Mouse (Mus musculus) limb, embryonic 11.5 days (tissue): Measurements from ENCODE around the gene Enox1. TPM values are rescaled to one million over a fixed set of nuclear protein-coding genes. Genes with fewer than 3 reads are reported as not detected.

ENCODE experiments used
- ATAC-seq: fragments of 200-750 bp; cut with Nextera tagmentation; 2 replicates; pipeline ENCODE4 v1.8.0; 2017; ENCODE audit warnings: low read depth; ENCODE audit not compliant: insufficient number of reproducible peaks, low FRiP score, low TSS enrichment
- DNase-seq: peaks from one replicate; pipeline ENCODE4 v3.0.0-alpha.2; 2015; ENCODE audit warnings: low spot score
- H3K27ac ChIP-seq: fragments of 300-500 bp; sonication (generic); replicated peaks from 2 replicates; pipeline ENCODE4 v1.5.1; 2014; ENCODE audit warnings: low read depth, mild to moderate bottlenecking, low read length
- H3K27me3 ChIP-seq: fragments of 300-500 bp; sonication (generic); 2 replicates; pipeline ENCODE4 v1.6.1; 2014; ENCODE audit warnings: mild to moderate bottlenecking, low read length, mixed read lengths; ENCODE audit not compliant: control insufficient read depth, insufficient read depth
- H3K36me3 ChIP-seq: fragments of 300-500 bp; sonication (generic); 2 replicates; pipeline ENCODE4 v1.6.1; 2014; ENCODE audit warnings: mild to moderate bottlenecking, low read length, moderate library complexity, mixed read lengths; ENCODE audit not compliant: control insufficient read depth, insufficient read depth
- H3K4me1 ChIP-seq: fragments of 300-500 bp; sonication (generic); 2 replicates; pipeline ENCODE4 v1.6.1; 2014; ENCODE audit warnings: low read length, mixed read lengths; ENCODE audit not compliant: control insufficient read depth, insufficient read depth
- H3K4me2 ChIP-seq: fragments of 300-500 bp; sonication (generic); 2 replicates; pipeline ENCODE4 v1.6.1; 2014; ENCODE audit warnings: low read depth, mild to moderate bottlenecking, moderate library complexity; ENCODE audit not compliant: severe bottlenecking
- H3K4me3 ChIP-seq: fragments of 300-500 bp; sonication (generic); 2 replicates; pipeline ENCODE4 v1.5.1; 2014; ENCODE audit warnings: low read depth, low read length
- H3K9ac ChIP-seq: fragments of 300-500 bp; sonication (generic); 2 replicates; pipeline ENCODE4 v1.6.1; 2014; ENCODE audit warnings: mild to moderate bottlenecking, low read length
- H3K9me3 ChIP-seq: fragments of 300-500 bp; sonication (generic); 2 replicates; pipeline ENCODE4 v1.6.1; 2016; ENCODE audit warnings: low read length; ENCODE audit not compliant: control insufficient read depth
- WGBS: fragments of 180-500 bp; shearing (Covaris S2); extraction: QIAGEN DNeasy Blood & Tissue Kit; methylation state at CpG from one replicate; pipeline ENCODE4 v1.1.7; 2014; 5-methylcytosine and 5-hydroxymethylcytosine counted together
- polyA plus RNA-seq: library from polyadenylated mRNA; unstranded; fragments of >200 nt; fragmentation: Nextera tagmentation; extraction: Ambion mirVana; gene quantifications from 2 replicates; pipeline ENCODE4 v1.2.1, GENCODE M21; 2014

The Enox1 gene
- polyA plus RNA-seq, 1 experiment from 2014 or later: 5.6 TPM

DNA sequence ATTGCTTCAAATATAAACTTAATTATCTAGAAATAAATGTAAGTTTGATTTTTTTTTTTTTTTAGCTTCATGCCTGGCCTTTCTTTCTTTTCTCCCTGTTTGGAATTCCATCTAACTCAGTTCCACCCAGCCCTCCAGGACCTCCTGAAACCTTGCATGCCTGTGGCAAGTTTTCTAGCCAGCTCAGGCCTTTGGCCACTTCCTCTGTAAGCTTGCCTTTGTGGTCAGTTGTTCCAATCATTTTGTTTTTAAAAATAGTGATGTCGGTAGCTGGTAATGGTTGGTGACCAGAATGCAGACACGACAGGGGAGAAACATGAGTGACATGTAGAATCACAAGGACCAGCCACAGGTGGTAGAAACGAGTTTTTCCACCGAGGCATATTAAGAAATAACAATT is 307.4 kb downstream of the Enox1 start:
- DNase-seq (no peak), ATAC-seq (no peak)
- no peaks in the 10 kb centered on the region for H3K36me3 ChIP-seq
- no peak overlapping the region for H3K27ac ChIP-seq
- no peak overlapping the region for H3K4me2 ChIP-seq
- H3K27me3 ChIP-seq: no peaks in the 10 kb centered on the region
- H3K4me3 ChIP-seq: no peak overlapping the region
- no peaks in the 10 kb centered on the region for H3K4me1 ChIP-seq
- 90% methylated on average over 4 of the region's 4 CpGs for WGBS
- no peaks in the 10 kb centered on the region for H3K9me3 ChIP-seq
- H3K9ac ChIP-seq: no peak overlapping the region

GRCm38 (mm10) chr14:77464782-77465181 is 308.2 kb downstream of the Enox1 start:
- 87% methylated on average over 4 of the region's 4 CpGs for WGBS
- no peak for DNase-seq
- no peak for ATAC-seq
- no peaks in the 10 kb centered on the region for H3K27me3 ChIP-seq
- H3K9me3 ChIP-seq: no peaks in the 10 kb centered on the region
- H3K9ac ChIP-seq: no peak overlapping the region
- H3K27ac ChIP-seq: no peak overlapping the region
- H3K4me3 ChIP-seq: no peak overlapping the region
- no peaks in the 10 kb centered on the region for H3K4me1 ChIP-seq
- no peaks in the 10 kb centered on the region for H3K36me3 ChIP-seq
- H3K4me2 ChIP-seq: no peak overlapping the region

DNA sequence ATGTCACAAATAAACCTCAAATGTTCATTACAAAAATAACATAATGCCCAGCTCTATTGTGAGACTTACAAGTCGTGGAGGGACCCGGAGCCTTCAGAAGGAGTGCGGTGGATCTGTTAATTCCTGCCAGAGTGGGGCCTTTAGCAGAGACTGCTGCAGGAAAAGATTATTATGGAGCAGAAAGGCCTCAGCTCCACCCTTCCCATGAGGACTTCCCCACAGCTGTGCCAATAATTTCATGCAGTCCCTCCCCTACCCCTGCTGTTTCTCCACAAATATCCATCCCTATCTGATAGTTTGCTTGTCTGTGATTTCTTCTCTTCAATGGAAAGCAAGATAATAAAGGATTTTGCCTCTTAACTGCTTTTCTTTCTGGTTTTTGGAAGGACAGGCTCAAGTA is 314.0 kb downstream of the Enox1 start:
- no peaks in the 10 kb centered on the region for H3K9me3 ChIP-seq
- no peaks in the 10 kb centered on the region for H3K27me3 ChIP-seq
- WGBS: 94% methylated on average over 3 of the region's 3 CpGs
- no peak overlapping the region for H3K9ac ChIP-seq
- no peak overlapping the region for H3K4me3 ChIP-seq
- DNase-seq (no peak), ATAC-seq (no peak)
- no peak overlapping the region for H3K4me2 ChIP-seq
- no peaks in the 10 kb centered on the region for H3K4me1 ChIP-seq
- no peak overlapping the region for H3K27ac ChIP-seq
- no peaks in the 10 kb centered on the region for H3K36me3 ChIP-seq

DNA sequence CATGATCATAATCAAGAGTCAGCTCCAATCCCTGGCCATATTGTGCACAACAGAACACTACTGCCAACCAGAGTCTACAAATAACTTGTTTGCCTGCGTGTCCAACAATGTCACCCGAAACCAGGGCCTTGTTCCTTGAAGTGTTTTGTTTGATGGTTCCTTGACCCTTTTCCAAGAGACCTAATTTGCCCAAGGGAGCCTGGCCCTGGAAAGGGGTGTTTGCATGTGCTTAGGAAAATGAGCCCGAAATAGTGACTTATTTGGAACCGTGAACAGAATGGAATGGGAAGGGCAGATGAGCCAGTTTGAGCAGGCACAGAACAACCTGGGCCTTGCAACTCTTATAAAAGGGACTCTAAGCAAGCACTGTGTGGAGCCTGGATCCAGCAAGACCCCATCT is 316.9 kb downstream of the Enox1 start:
- Histone ChIP-seq H3K27me3 (no peaks in the 10 kb centered on the region), H3K4me1 (no peaks in the 10 kb centered on the region), H3K4me2 (no peak overlapping the region), H3K9me3 (no peaks in the 10 kb centered on the region), H3K27ac (no peak overlapping the region), H3K4me3 (no peak overlapping the region), H3K9ac (no peak overlapping the region), H3K36me3 (no peaks in the 10 kb centered on the region)
- DNase-seq: no peak
- no peak for ATAC-seq
- WGBS: 80% methylated on average over 4 of the region's 4 CpGs

DNA sequence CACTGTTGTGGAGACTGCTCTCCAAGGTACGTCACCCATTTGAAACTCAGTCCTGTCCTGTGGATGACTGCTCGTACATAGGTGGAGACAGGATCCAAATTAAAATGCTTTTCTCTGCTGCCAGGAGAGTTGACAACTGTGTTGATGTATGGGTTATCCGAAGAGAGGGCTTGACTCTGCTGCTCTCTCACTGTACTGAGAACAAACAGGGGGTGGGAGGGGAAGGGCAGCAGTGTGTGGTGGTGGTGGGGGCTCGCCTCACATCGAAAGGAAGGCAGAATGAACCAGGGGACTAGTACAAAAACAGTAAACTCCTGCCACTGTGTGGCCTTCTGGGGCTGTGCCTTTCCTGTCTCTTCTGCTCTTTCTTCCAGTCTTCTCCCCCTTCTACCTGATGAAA is 317.5 kb downstream of the Enox1 start:
- H3K9ac ChIP-seq: no peak overlapping the region
- H3K4me3 ChIP-seq: no peak overlapping the region
- no peaks in the 10 kb centered on the region for H3K36me3 ChIP-seq
- no peak overlapping the region for H3K27ac ChIP-seq
- DNase-seq (no peak), ATAC-seq (no peak)
- H3K9me3 ChIP-seq: no peaks in the 10 kb centered on the region
- 51% methylated on average over 5 of the region's 5 CpGs for WGBS
- H3K4me2 ChIP-seq: no peak overlapping the region
- H3K27me3 ChIP-seq: no peaks in the 10 kb centered on the region
- no peaks in the 10 kb centered on the region for H3K4me1 ChIP-seq

DNA sequence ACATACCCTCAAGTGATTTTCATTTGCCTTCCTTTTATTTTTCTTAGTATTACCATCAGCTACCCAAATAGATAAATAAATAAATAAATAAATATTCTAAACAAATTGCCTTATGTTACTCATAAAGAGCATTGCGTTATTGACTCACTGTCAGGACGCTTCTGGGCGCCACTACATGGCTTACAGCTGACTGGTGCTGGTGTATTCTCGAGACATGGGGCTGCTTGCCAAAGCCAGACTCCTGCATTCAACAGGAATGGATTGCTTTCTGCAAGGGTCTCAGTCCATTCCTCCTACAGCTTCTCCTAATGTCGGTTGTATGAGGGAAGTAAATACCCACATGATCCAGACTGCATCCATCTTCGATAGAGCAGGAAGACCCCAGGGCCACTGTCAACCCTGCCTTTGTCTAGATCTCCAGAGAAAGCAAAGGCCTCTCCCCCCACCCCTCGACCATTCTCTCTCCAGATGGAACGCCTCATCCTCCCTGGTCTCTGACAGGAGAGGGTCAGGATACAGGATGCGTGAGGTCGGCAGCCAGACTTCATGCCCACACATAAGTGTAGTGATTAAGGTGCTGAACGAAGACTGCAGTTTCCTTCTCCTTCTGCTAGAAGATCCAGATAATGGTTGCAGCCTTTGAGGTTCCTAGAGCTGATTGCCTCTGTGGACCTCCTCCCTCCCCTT is 318.7 kb downstream of the Enox1 start:
- ATAC-seq: no peak
- DNase-seq: no peak
- H3K27ac ChIP-seq: no peak overlapping the region
- H3K4me1 ChIP-seq: no peaks in the 10 kb centered on the region
- no peaks in the 10 kb centered on the region for H3K27me3 ChIP-seq
- H3K4me3 ChIP-seq: no peak overlapping the region
- H3K9me3 ChIP-seq: no peaks in the 10 kb centered on the region
- H3K36me3 ChIP-seq: no peaks in the 10 kb centered on the region
- WGBS: 77% methylated on average over 11 of the region's 11 CpGs
- H3K9ac ChIP-seq: no peak overlapping the region
- no peak overlapping the region for H3K4me2 ChIP-seq

GRCm38 (mm10) chr14:77477704-77478103 is 321.1 kb downstream of the Enox1 start:
- no peak overlapping the region for H3K9ac ChIP-seq
- WGBS: 90% methylated on average over 4 of the region's 4 CpGs
- no peak for ATAC-seq
- no peak overlapping the region for H3K4me3 ChIP-seq
- no peaks in the 10 kb centered on the region for H3K27me3 ChIP-seq
- no peaks in the 10 kb centered on the region for H3K9me3 ChIP-seq
- H3K36me3 ChIP-seq: no peaks in the 10 kb centered on the region
- H3K27ac ChIP-seq: no peak overlapping the region
- no peaks in the 10 kb centered on the region for H3K4me1 ChIP-seq
- DNase-seq: no peak
- H3K4me2 ChIP-seq: no peak overlapping the region

GRCm38 (mm10) chr14:77478210-77478609 is 321.6 kb downstream of the Enox1 start:
- Histone ChIP-seq H3K4me1 (no peaks in the 10 kb centered on the region), H3K27me3 (no peaks in the 10 kb centered on the region), H3K36me3 (no peaks in the 10 kb centered on the region), H3K9me3 (no peaks in the 10 kb centered on the region), H3K9ac (no peak overlapping the region), H3K4me3 (no peak overlapping the region), H3K27ac (no peak overlapping the region), H3K4me2 (no peak overlapping the region)
- ATAC-seq (no peak), DNase-seq (no peak)
- 83% methylated on average over 7 of the region's 7 CpGs for WGBS

- ATAC-seq (no peak), DNase-seq (no peak)
- no peak overlapping the region for H3K4me3 ChIP-seq
- H3K4me1 ChIP-seq: no peaks in the 10 kb centered on the region
- H3K27ac ChIP-seq: no peak overlapping the region
- no peaks in the 10 kb centered on the region for H3K36me3 ChIP-seq
- H3K27me3 ChIP-seq: no peaks in the 10 kb centered on the region
- H3K9ac ChIP-seq: no peak overlapping the region
- H3K4me2 ChIP-seq: no peak overlapping the region
- WGBS: 96% methylated on average over 8 of the region's 8 CpGs
- no peaks in the 10 kb centered on the region for H3K9me3 ChIP-seq
Observed at GRCm38 (mm10) chr14:77478692-77479091, 322.1 kb downstream of the Enox1 start.
